Mouse (Mus musculus): ENCODE measurements at regions not wholly inside any gene's neighbourhood (a gene's known extent, or its start where the extent isn't known, plus 50 kb on each side); places are given as distances from the start of the nearest gene placed in this dataset.

DNA sequence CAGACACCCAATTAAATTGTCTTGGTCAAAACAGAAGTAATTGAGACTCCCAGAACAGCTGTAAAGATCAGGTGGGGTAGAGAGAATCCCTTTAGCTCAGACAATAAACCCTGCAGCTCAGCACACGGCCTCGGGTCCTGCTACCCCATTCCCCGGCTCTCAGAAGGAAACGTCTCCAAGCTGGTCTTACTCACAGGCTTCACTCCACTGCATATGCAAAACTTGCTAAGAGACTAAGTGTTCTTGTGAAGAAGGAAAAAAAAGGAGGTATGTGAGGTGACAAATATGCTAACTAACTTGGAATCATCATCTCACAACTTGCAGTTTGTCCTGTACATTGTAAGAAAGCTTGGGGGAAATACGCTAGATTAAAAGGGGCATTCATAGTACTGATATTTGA, 79.6 kb upstream of the Ipo5 start:
- TF ChIP-seq CTCF (IDR thresholded peaks at IDR 0.05; ENCODE audit: low read depth) (no peak), EP300 (IDR thresholded peaks at IDR 0.05; ENCODE audit: low read depth) (no peak)

All from liver, embryonic 14.5 days (tissue).